Mouse (Mus musculus): ENCODE data around the gene Cdc34. TPM values are rescaled to one million over a fixed set of nuclear protein-coding genes. Genes with fewer than 3 reads are reported as not detected.

The Cdc34 gene
- polyA plus RNA-seq, 1 experiment from 2014 or later: 71.1 TPM

GRCm38 (mm10) chr10:79717640-79718357, 35.8 kb downstream of the Cdc34 start:
- Histone ChIP-seq H3K4me2 (ENCODE audit: low read length) (peak overlapping the region; percentile 91), H3K36me3 (ENCODE audit: control insufficient read depth, insufficient read depth) (no peaks in the 10 kb centered on the region), H3K9ac (replicated peaks; ENCODE audit: low read depth, low read length) (peak overlapping the region; percentile 71), H3K27me3 (replicated peaks; ENCODE audit: control insufficient read depth, insufficient read depth, low read length) (peaks cover 34% of the 10 kb centered on the region), H3K27ac (ENCODE audit: low read length) (no peak overlapping the region), H3K9me3 (ENCODE audit: control insufficient read depth, low read length) (no peaks in the 10 kb centered on the region), H3K4me3 (replicated peaks; ENCODE audit: low read length) (peak overlapping the region; percentile 72), H3K4me1 (replicated peaks; ENCODE audit: control insufficient read depth, insufficient read depth, low read length) (peaks cover 13% of the 10 kb centered on the region)
- under 1% methylated on average over 41 of the region's 43 CpGs for WGBS
- no peak for ATAC-seq

GRCm38 (mm10) chr10:79721089-79721488, 39.1 kb downstream of the Cdc34 start:
- no peak overlapping the region for H3K27ac ChIP-seq (ENCODE audit: low read length)
- H3K9me3 ChIP-seq (ENCODE audit: control insufficient read depth, low read length): no peaks in the 10 kb centered on the region
- ATAC-seq: no peak
- no peak overlapping the region for H3K4me3 ChIP-seq (replicated peaks; ENCODE audit: low read length)
- no peak overlapping the region for H3K4me2 ChIP-seq (ENCODE audit: low read length)
- H3K36me3 ChIP-seq (ENCODE audit: control insufficient read depth, insufficient read depth): no peaks in the 10 kb centered on the region
- no peak overlapping the region for H3K9ac ChIP-seq (replicated peaks; ENCODE audit: low read depth, low read length)
- H3K4me1 ChIP-seq (replicated peaks; ENCODE audit: control insufficient read depth, insufficient read depth, low read length): peaks cover 12% of the 10 kb centered on the region
- WGBS: 73% methylated on average over 5 of the region's 5 CpGs
- H3K27me3 ChIP-seq (replicated peaks; ENCODE audit: control insufficient read depth, insufficient read depth, low read length): peaks cover 22% of the 10 kb centered on the region

- H3K4me1 ChIP-seq (replicated peaks; ENCODE audit: control insufficient read depth, insufficient read depth, low read length): no peaks in the 10 kb centered on the region; the same call in 1 of the 2 replicates
Observed at GRCm38 (mm10) chr10:79723047-79723446, 41.1 kb downstream of the Cdc34 start.

GRCm38 (mm10) chr10:79723692-79724091, 41.7 kb downstream of the Cdc34 start:
- H3K27me3 ChIP-seq (replicated peaks; ENCODE audit: control insufficient read depth, insufficient read depth, low read length): no peaks in the 10 kb centered on the region; the same call in none of the 2 replicates
- no peaks in the 10 kb centered on the region for H3K9me3 ChIP-seq (ENCODE audit: control insufficient read depth, low read length)
- 91% methylated on average over 7 of the region's 7 CpGs for WGBS
- no peaks in the 10 kb centered on the region for H3K36me3 ChIP-seq (ENCODE audit: control insufficient read depth, insufficient read depth)
- H3K9ac ChIP-seq (replicated peaks; ENCODE audit: low read depth, low read length): no peak overlapping the region
- H3K4me2 ChIP-seq (ENCODE audit: low read length): no peak overlapping the region
- H3K4me3 ChIP-seq (replicated peaks; ENCODE audit: low read length): no peak overlapping the region
- H3K27ac ChIP-seq (ENCODE audit: low read length): no peak overlapping the region
- H3K4me1 ChIP-seq (replicated peaks; ENCODE audit: control insufficient read depth, insufficient read depth, low read length): no peaks in the 10 kb centered on the region; the same call in 1 of the 2 replicates
- ATAC-seq: no peak

More at GRCm38 (mm10) chr10:79723047-79723446, 41.1 kb downstream of the Cdc34 start:
- no peak overlapping the region for H3K27ac ChIP-seq (ENCODE audit: low read length)
- no peak overlapping the region for H3K9ac ChIP-seq (replicated peaks; ENCODE audit: low read depth, low read length)
- H3K9me3 ChIP-seq (ENCODE audit: control insufficient read depth, low read length): no peaks in the 10 kb centered on the region
- 55% methylated on average over 6 of the region's 6 CpGs for WGBS
- peak; percentile 49; the same call in 1 of the 2 replicates for ATAC-seq
- no peak overlapping the region for H3K4me3 ChIP-seq (replicated peaks; ENCODE audit: low read length)
- no peak overlapping the region for H3K4me2 ChIP-seq (ENCODE audit: low read length)
- peaks cover 5% of the 10 kb centered on the region for H3K27me3 ChIP-seq (replicated peaks; ENCODE audit: control insufficient read depth, insufficient read depth, low read length)
- no peaks in the 10 kb centered on the region for H3K36me3 ChIP-seq (ENCODE audit: control insufficient read depth, insufficient read depth)

GRCm38 (mm10) chr10:79726090-79726489, 44.1 kb downstream of the Cdc34 start:
- Histone ChIP-seq H3K4me2 (ENCODE audit: low read length) (no peak overlapping the region), H3K4me1 (replicated peaks; ENCODE audit: control insufficient read depth, insufficient read depth, low read length) (no peaks in the 10 kb centered on the region; the same call in none of the 2 replicates), H3K27ac (ENCODE audit: low read length) (no peak overlapping the region), H3K4me3 (replicated peaks; ENCODE audit: low read length) (no peak overlapping the region), H3K36me3 (ENCODE audit: control insufficient read depth, insufficient read depth) (no peaks in the 10 kb centered on the region), H3K9me3 (ENCODE audit: control insufficient read depth, low read length) (no peaks in the 10 kb centered on the region), H3K9ac (replicated peaks; ENCODE audit: low read depth, low read length) (no peak overlapping the region), H3K27me3 (replicated peaks; ENCODE audit: control insufficient read depth, insufficient read depth, low read length) (no peaks in the 10 kb centered on the region; the same call in 1 of the 2 replicates)
- no peak for ATAC-seq
- WGBS: 34% methylated on average over 11 of the region's 11 CpGs

- Histone ChIP-seq H3K9ac (replicated peaks; ENCODE audit: low read depth, low read length) (no peak overlapping the region), H3K4me2 (ENCODE audit: low read length) (no peak overlapping the region), H3K4me1 (replicated peaks; ENCODE audit: control insufficient read depth, insufficient read depth, low read length) (no peaks in the 10 kb centered on the region; the same call in 1 of the 2 replicates), H3K36me3 (ENCODE audit: control insufficient read depth, insufficient read depth) (no peaks in the 10 kb centered on the region; the same call in 1 of the 2 replicates), H3K27me3 (replicated peaks; ENCODE audit: control insufficient read depth, insufficient read depth, low read length) (no peaks in the 10 kb centered on the region), H3K4me3 (replicated peaks; ENCODE audit: low read length) (no peak overlapping the region), H3K9me3 (ENCODE audit: control insufficient read depth, low read length) (no peaks in the 10 kb centered on the region), H3K27ac (ENCODE audit: low read length) (no peak overlapping the region)
- 75% methylated on average over 28 of the region's 28 CpGs for WGBS
- ATAC-seq: no peak
Observed at GRCm38 (mm10) chr10:79728323-79729249, 46.6 kb downstream of the Cdc34 start.

- Histone ChIP-seq H3K27me3 (replicated peaks; ENCODE audit: control insufficient read depth, insufficient read depth, low read length) (no peaks in the 10 kb centered on the region), H3K4me1 (replicated peaks; ENCODE audit: control insufficient read depth, insufficient read depth, low read length) (no peaks in the 10 kb centered on the region; the same call in 1 of the 2 replicates), H3K9ac (replicated peaks; ENCODE audit: low read depth, low read length) (no peak overlapping the region), H3K4me3 (replicated peaks; ENCODE audit: low read length) (no peak overlapping the region), H3K27ac (ENCODE audit: low read length) (no peak overlapping the region), H3K9me3 (ENCODE audit: control insufficient read depth, low read length) (no peaks in the 10 kb centered on the region), H3K4me2 (ENCODE audit: low read length) (no peak overlapping the region), H3K36me3 (ENCODE audit: control insufficient read depth, insufficient read depth) (no peaks in the 10 kb centered on the region; the same call in 1 of the 2 replicates)
- ATAC-seq: peak; percentile 52
- 64% methylated on average over 13 of the region's 13 CpGs for WGBS
Observed at GRCm38 (mm10) chr10:79729357-79729965, 47.5 kb downstream of the Cdc34 start.

- Histone ChIP-seq H3K4me3 (replicated peaks; ENCODE audit: low read length) (no peak overlapping the region), H3K27me3 (replicated peaks; ENCODE audit: control insufficient read depth, insufficient read depth, low read length) (peaks cover 2% of the 10 kb centered on the region), H3K9me3 (ENCODE audit: control insufficient read depth, low read length) (peaks cover 4% of the 10 kb centered on the region; the same call in 1 of the 2 replicates), H3K4me2 (ENCODE audit: low read length) (no peak overlapping the region), H3K9ac (replicated peaks; ENCODE audit: low read depth, low read length) (no peak overlapping the region), H3K36me3 (ENCODE audit: control insufficient read depth, insufficient read depth) (peaks cover 20% of the 10 kb centered on the region), H3K4me1 (replicated peaks; ENCODE audit: control insufficient read depth, insufficient read depth, low read length) (no peaks in the 10 kb centered on the region; the same call in 1 of the 2 replicates), H3K27ac (ENCODE audit: low read length) (no peak overlapping the region)
- 100% methylated on average over 1 of the region's 1 CpGs for WGBS
- ATAC-seq: no peak
Observed at GRCm38 (mm10) chr10:79732500-79732899, 50.5 kb downstream of the Cdc34 start.
